Mouse (Mus musculus) MEL (cell line): ENCODE measurements at regions not wholly inside any gene's neighbourhood (a gene's known extent, or its start where the extent isn't known, plus 50 kb on each side); places are given as distances from the start of the nearest gene placed in this dataset.

Source experiments
- POLR2A ChIP-seq, 2 experiments: IDR thresholded peaks; 2 replicates each; pipeline ENCODE4 v1.6.1; 2011 to 2012; ENCODE audit warnings: low read length in 2 of 2, mild to moderate bottlenecking in 2 of 2, control low read depth in 1 of 2, improper control_type of control experiment in 1 of 2, low read depth in 1 of 2, moderate library complexity in 1 of 2; ENCODE audit not compliant: control insufficient read depth in 1 of 2, insufficient read depth in 1 of 2, poor library complexity in 1 of 2
- USF1 ChIP-seq: IDR thresholded peaks from 2 replicates; pipeline ENCODE4 v1.6.1; 2014; ENCODE audit warnings: low read depth, mild to moderate bottlenecking, inconsistent platforms, low read length, improper control_type of control experiment, moderate library complexity

DNA sequence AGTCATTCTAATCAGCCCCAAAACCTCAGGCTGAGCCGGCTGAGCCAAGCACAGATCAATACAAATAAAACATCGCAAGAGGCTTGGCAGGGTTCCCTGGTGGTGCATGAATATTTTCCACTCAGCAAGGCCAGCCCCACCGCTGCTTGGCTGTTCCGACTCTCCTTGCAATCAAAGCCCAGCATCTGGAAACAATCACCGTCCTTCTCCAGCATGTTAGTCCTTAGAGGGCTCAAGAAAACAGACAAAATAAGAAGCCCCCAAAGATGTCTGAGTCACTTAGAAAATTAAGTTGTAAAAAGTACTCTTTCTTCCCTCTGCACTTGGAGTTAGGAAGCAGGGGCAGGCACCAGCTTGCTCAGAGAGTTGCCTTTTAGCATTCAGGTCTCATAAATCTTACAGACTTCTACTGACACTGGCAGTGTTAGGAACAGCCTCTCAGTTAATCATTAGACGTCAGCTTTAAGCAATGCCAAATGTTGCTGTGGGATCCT is 54.4 kb upstream of the Ptgfr start:
- TF ChIP-seq USF1, result no peak
- no peak for TF ChIP-seq POLR2A (IDR thresholded peaks at IDR 0.05; ENCODE audit: control insufficient read depth in 1 of 2, insufficient read depth in 1 of 2, low read depth in 1 of 2, low read length in 2 of 2, poor library complexity in 1 of 2)
